Mouse (Mus musculus): ENCODE measurements at regions not wholly inside any gene's neighbourhood (a gene's known extent, or its start where the extent isn't known, plus 50 kb on each side); places are given as distances from the start of the nearest gene placed in this dataset.

- ATAC-seq (ENCODE audit: low TSS enrichment) = peak; percentile 96
Measured at GRCm38 (mm10) chr14:93972858-93973257, 82.4 kb upstream of the Pcdh9 start.

GRCm38 (mm10) chr14:93972174-93972837 is 81.8 kb upstream of the Pcdh9 start:
- ATAC-seq (ENCODE audit: low TSS enrichment) = no peak

- no peak for ATAC-seq (ENCODE audit: low TSS enrichment)
Measured at GRCm38 (mm10) chr14:93966933-93967332, 76.5 kb upstream of the Pcdh9 start.

- ATAC-seq (ENCODE audit: low TSS enrichment) = no peak
Measured at GRCm38 (mm10) chr14:93962677-93963049, 72.2 kb upstream of the Pcdh9 start.

- ATAC-seq (ENCODE audit: low TSS enrichment) = no peak
Measured at GRCm38 (mm10) chr14:93961963-93962676, 71.6 kb upstream of the Pcdh9 start.

Measured in frontal cortex, adult (tissue).